8 mouse cellular contexts compared by ENCODE assay signal in the genomic region with DNA sequence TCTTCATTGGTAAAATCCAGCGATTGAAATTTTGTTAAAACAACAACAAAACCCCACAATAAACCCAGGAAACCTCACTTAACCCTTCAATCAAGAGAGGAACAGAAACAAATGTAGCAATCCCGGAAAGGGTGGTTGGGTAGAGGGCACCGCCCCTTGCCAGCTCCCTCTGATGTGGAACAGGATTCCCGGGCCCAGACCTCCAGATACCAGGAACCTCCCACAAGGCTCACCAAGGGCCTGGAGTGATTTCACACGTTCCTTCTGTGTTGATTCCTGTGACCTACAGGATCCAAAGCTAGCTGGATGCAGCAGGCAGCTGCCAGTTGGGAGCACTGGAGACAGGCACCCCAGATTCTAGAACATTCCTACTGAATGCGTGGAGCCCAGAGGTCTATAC. TPM values are rescaled to one million over a fixed set of nuclear protein-coding genes. Genes with fewer than 3 reads are reported as not detected.
A peak's percentile ranks its signal among the peaks of the same experiment; 100 is the strongest.
DNase-seq lines count a peak whose midpoint lies in the region; ATAC-seq and TF ChIP-seq lines count a peak whose summit lies in the region.

No protein-coding gene starts in this region.

- no peak for ATAC-seq in heart, embryonic 16.5 days (replicated peaks; ENCODE audit: extremely low read depth, insufficient read depth, low FRiP score)
- ATAC-seq in intestine, postnatal 0 days, result no peak

- no peaks in the 10 kb centered on the region for H3K9me3 ChIP-seq in heart, embryonic 16.5 days (replicated peaks; ENCODE audit: control insufficient read depth, low read length)
- H3K9me3 ChIP-seq in intestine, postnatal 0 days (ENCODE audit: control insufficient read depth), result no peaks in the 10 kb centered on the region

- no peak for DNase-seq in heart, postnatal 10 days
- no peak for DNase-seq in embryo, embryonic 10.5 days (ENCODE audit: low spot score)
- no peak for DNase-seq in left cerebral cortex, adult 18-20 months (ENCODE audit: low spot score in 2 of 2)
- no peak for DNase-seq in retina, postnatal 1 day

- H3K27ac ChIP-seq in heart, embryonic 16.5 days (ENCODE audit: low read length), result no peak overlapping the region
- H3K27ac ChIP-seq in cortical plate, adult 2 months (ENCODE audit: insufficient read depth, low read length), result no peak overlapping the region
- H3K27ac ChIP-seq in intestine, postnatal 0 days (ENCODE audit: low read depth, low read length), result no peak overlapping the region

- no peak for TF ChIP-seq POLR2A in cortical plate, adult 2 months (IDR thresholded peaks at IDR 0.05; ENCODE audit: extremely low read depth, insufficient read depth, low read length)
- TF ChIP-seq POLR2A in myocyte (IDR thresholded peaks at IDR 0.05; ENCODE audit: insufficient read length, low read depth), result no peak

- H3K4me3 ChIP-seq in heart, embryonic 16.5 days (ENCODE audit: low read length), result no peak overlapping the region
- peak overlapping the region; percentile 97; the same call in 1 of the 2 replicates for H3K4me3 ChIP-seq in cortical plate, adult 2 months (ENCODE audit: insufficient read depth, low read length)
- no peak overlapping the region for H3K4me3 ChIP-seq in intestine, postnatal 0 days (ENCODE audit: low read depth, low read length)
- peak overlapping the region; percentile 71 for H3K4me3 ChIP-seq in myocyte

- intact Hi-C loops in heart, postnatal 10 days (cut with DNase I), result loop anchor here (1.0 kb wide), 1 partner anchor 14 kb away; no protein-coding TSS in a partner anchor

- H3K4me1 ChIP-seq in heart, embryonic 16.5 days (ENCODE audit: control insufficient read depth, insufficient read depth, low read length), result peaks cover 23% of the 10 kb centered on the region
- peaks cover 11% of the 10 kb centered on the region for H3K4me1 ChIP-seq in cortical plate, adult 2 months (ENCODE audit: control insufficient read depth, insufficient read depth, low read length)
- H3K4me1 ChIP-seq in intestine, postnatal 0 days (replicated peaks; ENCODE audit: control insufficient read depth, insufficient read depth, low read length), result peaks cover 5% of the 10 kb centered on the region; the same call in 1 of the 2 replicates

- H3K27me3 ChIP-seq in heart, embryonic 16.5 days (ENCODE audit: control insufficient read depth, insufficient read depth, low read length), result no peaks in the 10 kb centered on the region
- no peaks in the 10 kb centered on the region for H3K27me3 ChIP-seq in intestine, postnatal 0 days (replicated peaks; ENCODE audit: control insufficient read depth, insufficient read depth, low read length)
- H3K27me3 ChIP-seq in myocyte (ENCODE audit: control insufficient read depth, insufficient read depth, insufficient read length), result no peaks in the 10 kb centered on the region

- peaks cover 46% of the 10 kb centered on the region for H3K79me2 ChIP-seq in myocyte (ENCODE audit: control insufficient read depth, insufficient read depth)

- peaks cover 32% of the 10 kb centered on the region for H3K36me3 ChIP-seq in heart, embryonic 16.5 days (ENCODE audit: control insufficient read depth, insufficient read depth)
- peaks cover 37% of the 10 kb centered on the region for H3K36me3 ChIP-seq in intestine, postnatal 0 days (ENCODE audit: control insufficient read depth, insufficient read depth)
- H3K36me3 ChIP-seq in myocyte (ENCODE audit: control insufficient read depth, insufficient read depth), result peaks cover 27% of the 10 kb centered on the region

- no peak for TF ChIP-seq CTCF in cortical plate, adult 2 months (IDR thresholded peaks at IDR 0.05; ENCODE audit: extremely low read depth, insufficient read depth, low read length)
- no peak for TF ChIP-seq CTCF in intestine, postnatal 0 days (IDR thresholded peaks at IDR 0.05; ENCODE audit: low read depth)

- WGBS in heart, embryonic 16.5 days, result 43% methylated on average over 6 of the region's 6 CpGs
- 44% methylated on average over 6 of the region's 6 CpGs for WGBS in intestine, postnatal 0 days

- peak overlapping the region; percentile 23; the same call in 1 of the 2 replicates for H3K4me2 ChIP-seq in heart, embryonic 16.5 days (ENCODE audit: low read depth, low read length)
- H3K4me2 ChIP-seq in intestine, postnatal 0 days (replicated peaks; ENCODE audit: low read depth), result peak overlapping the region; percentile 98; the same call in 1 of the 2 replicates
- peak overlapping the region; percentile 92 for H3K4me2 ChIP-seq in myocyte (ENCODE audit: low read depth)

- no peak overlapping the region; the same call in 1 of the 2 replicates for H3K9ac ChIP-seq in heart, embryonic 16.5 days (ENCODE audit: low read length)
- H3K9ac ChIP-seq in intestine, postnatal 0 days (ENCODE audit: low read depth, low read length), result no peak overlapping the region

- H3ac ChIP-seq in myocyte (ENCODE audit: control insufficient read depth, insufficient read length), result no peak overlapping the region

TF ChIP-seq in myocyte, 11 proteins besides CTCF, POLR2A, EP300 and RAD21:
- no peak for TF ChIP-seq USF1 (IDR thresholded peaks at IDR 0.05; ENCODE audit: low read depth)
- no peak for TF ChIP-seq TCF12 (IDR thresholded peaks at IDR 0.05; ENCODE audit: insufficient read depth, poor library complexity, severe bottlenecking)
- TF ChIP-seq REST (IDR thresholded peaks at IDR 0.05; ENCODE audit: insufficient read depth, insufficient read length), result no peak
- TF ChIP-seq TCF3 (IDR thresholded peaks at IDR 0.05; ENCODE audit: insufficient read length, low read depth), result no peak
- no peak for TF ChIP-seq MYOG (IDR thresholded peaks at IDR 0.05; ENCODE audit: control insufficient read depth in 1 of 3, insufficient read depth in 1 of 3, insufficient read length in 2 of 3, low read depth in 2 of 3)
- no peak for TF ChIP-seq MYOD1 (IDR thresholded peaks at IDR 0.05; ENCODE audit: control insufficient read depth in 1 of 3, insufficient read length in 2 of 3, low read depth in 2 of 3)
- TF ChIP-seq POLR2AphosphoS2 (IDR thresholded peaks at IDR 0.05; ENCODE audit: insufficient read length, low read depth), result no peak
- TF ChIP-seq MAX (IDR thresholded peaks at IDR 0.05; ENCODE audit: low read depth), result no peak
- TF ChIP-seq E2F4 (IDR thresholded peaks at IDR 0.05; ENCODE audit: insufficient read depth), result no peak
- TF ChIP-seq SRF (IDR thresholded peaks at IDR 0.05; ENCODE audit: control insufficient read depth, insufficient read length, low read depth), result no peak
- no peak for TF ChIP-seq CEBPB (IDR thresholded peaks at IDR 0.05; ENCODE audit: insufficient read depth, poor library complexity, severe bottlenecking)
TF ChIP-seq in myocyte: peak in this region for 0.

RNA-seq across cellular contexts. Expression of a gene that starts 1.8 kb away (rescaled TPM):
- polyA plus RNA-seq in heart, embryonic 16.5 days (2015; fragmentation: Nextera tagmentation; extraction: Ambion mirVana), result 389 and 421 TPM in 2 replicates
- total RNA-seq in heart, postnatal 10 days (2021), result 100 to 1,000 TPM; 187 to 188 TPM
- polyA plus RNA-seq in cortical plate, adult 2 months (2012; rRNA removed), result 211 and 215 TPM in 2 replicates
- polyA plus RNA-seq in intestine, postnatal 0 days (2015; fragmentation: Nextera tagmentation; extraction: Ambion mirVana), result 423 and 444 TPM in 2 replicates
- polyA plus RNA-seq in myocyte (2012; fragmentation: generic; extraction: Trizol), result 395 TPM
- total RNA-seq in left cerebral cortex, adult 18-20 months (2021), result 100 to 1,000 TPM; 169 to 172 TPM

RNA-seq across cellular contexts. Expression of a gene that starts 1.9 kb away (rescaled TPM):
- 3.2 and 3.5 TPM in 2 replicates for polyA plus RNA-seq in heart, embryonic 16.5 days (2015; fragmentation: Nextera tagmentation; extraction: Ambion mirVana)
- total RNA-seq in heart, postnatal 10 days (2021), result 1 to 10 TPM; 2.7 to 4.0 TPM
- polyA plus RNA-seq in cortical plate, adult 2 months (2012; rRNA removed), result 30.9 and 33.8 TPM in 2 replicates
- 1.2 and 1.3 TPM in 2 replicates for polyA plus RNA-seq in intestine, postnatal 0 days (2015; fragmentation: Nextera tagmentation; extraction: Ambion mirVana)
- 1.6 TPM for polyA plus RNA-seq in myocyte (2012; fragmentation: generic; extraction: Trizol)
- 10 to 100 TPM; 40.2 to 41.9 TPM for total RNA-seq in left cerebral cortex, adult 18-20 months (2021)

RNA-seq across cellular contexts. Expression of a gene that starts 15.6 kb away (rescaled TPM):
- polyA plus RNA-seq in heart, embryonic 16.5 days (2015; fragmentation: Nextera tagmentation; extraction: Ambion mirVana), result 4.5 and 6.7 TPM in 2 replicates
- total RNA-seq in heart, postnatal 10 days (2021), result 10 to 100 TPM; 50.7 to 52.8 TPM
- polyA plus RNA-seq in cortical plate, adult 2 months (2012; rRNA removed), result 78.0 and 80.6 TPM in 2 replicates
- polyA plus RNA-seq in intestine, postnatal 0 days (2015; fragmentation: Nextera tagmentation; extraction: Ambion mirVana), result 3.2 and 3.7 TPM in 2 replicates
- 48.8 TPM for polyA plus RNA-seq in myocyte (2012; fragmentation: generic; extraction: Trizol)
- total RNA-seq in left cerebral cortex, adult 18-20 months (2021), result 100 to 1,000 TPM; 104 to 106 TPM

RNA-seq across cellular contexts. Expression of a gene that starts 30.0 kb away (rescaled TPM):
- 30.2 and 30.8 TPM in 2 replicates for polyA plus RNA-seq in heart, embryonic 16.5 days (2015; fragmentation: Nextera tagmentation; extraction: Ambion mirVana)
- 10 to 100 TPM; 15.5 to 16.0 TPM for total RNA-seq in heart, postnatal 10 days (2021)
- 27.4 and 28.4 TPM in 2 replicates for polyA plus RNA-seq in cortical plate, adult 2 months (2012; rRNA removed)
- 9.8 and 11.1 TPM in 2 replicates for polyA plus RNA-seq in intestine, postnatal 0 days (2015; fragmentation: Nextera tagmentation; extraction: Ambion mirVana)
- polyA plus RNA-seq in myocyte (2012; fragmentation: generic; extraction: Trizol), result 17.2 TPM
- 10 to 100 TPM; 13.7 to 17.5 TPM for total RNA-seq in left cerebral cortex, adult 18-20 months (2021)

Comparison
In these comparisons a context has a peak if more than half of its experiments do, and no peak if none do; other contexts are left out.
1. H3K4me2 ChIP-seq: peak in every context shown above with its lines; median percentile 98 in intestine, postnatal 0 days; 92 in myocyte; 23 in heart, embryonic 16.5 days.
2. H3K4me3 ChIP-seq: peak in cortical plate, adult 2 months (single experiment) and myocyte (single experiment); none in heart, embryonic 16.5 days (single experiment) and intestine, postnatal 0 days (single experiment).